Mouse (Mus musculus): Measurements from ENCODE around the gene Diras1.

- TF ChIP-seq CTCF (conservative IDR thresholded peaks at IDR 0.05 in 1 of 2, IDR thresholded peaks at IDR 0.05 in 1 of 2; ENCODE audit: low read depth in 2 of 2, low read length in 2 of 2) (peak in 1 of 2 experiments; percentile 53; a peak in 2 of 4 replicates), USF1 (IDR thresholded peaks at IDR 0.05; ENCODE audit: low read depth, low read length) (no peak), MEF2A (IDR thresholded peaks at IDR 0.05; ENCODE audit: borderline replicate concordance, low read depth, low read length) (no peak), E2F4 (IDR thresholded peaks at IDR 0.05; ENCODE audit: insufficient replicate concordance, low read depth, low read length) (no peak)
Observed at GRCm38 (mm10) chr10:81022744-81023143, 2.7 kb downstream of the Diras1 start.
